Mouse (Mus musculus): ENCODE measurements around the gene Igfbp2. TPM values are rescaled to one million over a fixed set of nuclear protein-coding genes. Genes with fewer than 3 reads are reported as not detected.

Gene Igfbp2
- polyA plus RNA-seq (2012; rRNA removed) = 2.8 and 7.0 TPM in 2 replicates

DNA sequence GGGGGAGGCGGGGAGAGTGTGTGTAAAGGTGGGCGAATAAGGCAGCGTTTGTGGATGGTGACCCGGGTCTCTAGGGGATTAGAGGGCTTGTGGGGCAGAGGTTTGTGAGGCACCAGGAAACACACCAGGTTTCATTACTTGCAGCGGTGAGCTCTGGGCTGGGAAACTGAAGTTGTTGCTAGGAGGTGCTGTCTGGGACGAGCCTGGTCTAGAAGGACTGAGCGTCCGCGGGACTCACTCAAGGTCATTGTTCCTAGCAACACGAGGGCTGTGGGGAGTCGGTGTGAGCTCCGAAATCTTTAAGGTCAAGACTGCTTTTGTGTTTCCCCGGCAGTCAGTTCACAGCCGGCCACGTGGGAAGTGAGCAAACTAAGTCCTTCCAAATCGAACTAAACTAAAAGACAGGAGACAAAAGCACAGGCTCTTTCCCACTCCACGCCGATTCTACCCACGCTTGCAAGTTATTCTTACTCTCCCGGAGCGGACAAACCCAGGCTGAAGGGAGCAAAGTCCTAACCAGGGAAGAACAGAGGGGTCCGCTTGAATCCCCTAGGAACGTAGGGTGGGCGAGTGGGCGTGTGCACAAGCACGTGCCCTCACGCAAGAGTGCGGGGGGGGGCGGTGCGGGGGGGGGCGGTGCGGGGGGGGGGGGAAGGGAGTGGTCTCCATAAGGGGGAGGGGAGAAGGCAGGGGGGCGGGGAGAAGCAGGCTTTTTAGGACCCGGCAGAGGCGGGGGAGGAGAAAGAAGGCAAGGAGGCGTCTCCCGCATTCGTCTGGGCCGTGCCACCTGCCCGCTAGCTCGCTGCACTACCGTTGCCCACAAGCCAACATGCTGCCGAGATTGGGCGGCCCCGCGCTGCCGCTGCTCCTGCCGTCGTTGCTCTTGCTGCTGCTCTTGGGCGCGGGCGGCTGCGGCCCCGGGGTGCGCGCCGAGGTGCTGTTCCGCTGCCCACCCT lies at the start of gene Igfbp2:
Gene Igfbp2, plus strand, starts transcription at position 753 of the 956 bp plus-strand sequence.
- WGBS = 5% methylated on average over 51 of the region's 58 CpGs
- no peak for DNase-seq (ENCODE audit: low read depth, low spot score)

DNA sequence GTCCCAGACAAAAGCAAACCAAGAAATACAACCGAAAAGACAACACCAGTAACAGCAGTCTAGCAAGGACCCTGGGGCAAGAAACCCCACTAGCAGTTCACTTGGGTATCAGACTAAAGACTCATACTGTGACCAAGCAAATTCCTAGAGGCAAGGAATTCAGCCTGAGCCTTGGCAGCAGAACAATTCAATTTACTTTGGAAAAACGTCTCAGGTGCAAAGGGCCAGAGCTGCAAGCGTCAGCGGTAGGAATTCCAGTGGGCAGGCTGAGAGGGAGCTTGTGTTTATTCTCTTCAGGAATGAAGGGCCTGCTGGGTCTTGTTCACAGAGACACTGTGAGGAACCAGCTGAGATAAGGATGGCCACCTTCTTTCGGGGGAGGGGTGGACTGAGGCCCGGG lies 45.5 kb upstream of the Igfbp2 start:
- DNase-seq (ENCODE audit: low read depth, low spot score) = no peak
- 27% methylated on average over 6 of the region's 6 CpGs for WGBS

DNA sequence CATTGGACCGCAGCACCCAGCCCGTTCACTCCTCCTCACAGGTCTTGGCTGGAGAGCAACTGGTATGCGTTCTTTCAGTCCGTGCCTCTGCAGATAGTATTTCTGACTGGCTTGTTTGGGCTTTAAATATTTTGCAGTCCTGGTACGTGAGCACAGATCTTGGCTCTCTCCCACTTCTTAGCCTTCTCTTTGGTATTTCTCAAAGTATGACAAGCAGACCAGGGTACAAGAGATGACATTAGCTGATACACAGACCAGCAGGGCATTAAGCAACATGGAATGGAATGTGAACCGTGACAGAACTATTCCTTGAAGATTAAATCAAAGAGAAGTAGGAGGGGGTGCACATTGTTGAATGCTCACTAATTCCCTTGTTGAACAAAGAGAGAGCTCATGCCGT lies 43.6 kb upstream of the Igfbp2 start:
- 45% methylated on average over 7 of the region's 7 CpGs for WGBS
- no peak for DNase-seq (ENCODE audit: low read depth, low spot score)

DNA sequence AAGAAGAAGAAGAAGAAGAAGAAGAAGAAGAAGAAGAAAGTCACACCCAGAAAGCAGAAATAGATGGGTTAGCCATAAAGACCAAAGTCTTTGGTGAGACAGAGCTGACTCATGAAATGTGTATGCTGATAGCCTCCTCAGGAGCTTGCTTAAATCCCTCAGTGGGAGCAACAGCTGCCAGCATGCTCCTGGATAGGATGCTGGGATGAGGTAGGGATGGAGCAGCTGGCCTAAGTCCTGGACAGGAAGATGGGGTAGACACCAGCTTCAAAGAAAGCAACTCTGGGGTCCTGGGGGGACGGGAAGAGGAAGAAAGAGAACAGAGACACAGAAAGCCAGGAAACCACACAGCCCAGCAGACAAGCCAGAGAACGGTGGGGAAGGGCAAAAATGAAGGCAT lies 41.0 kb upstream of the Igfbp2 start:
- 46% methylated on average over 2 of the region's 2 CpGs for WGBS
- DNase-seq (ENCODE audit: low read depth, low spot score) = no peak

DNA sequence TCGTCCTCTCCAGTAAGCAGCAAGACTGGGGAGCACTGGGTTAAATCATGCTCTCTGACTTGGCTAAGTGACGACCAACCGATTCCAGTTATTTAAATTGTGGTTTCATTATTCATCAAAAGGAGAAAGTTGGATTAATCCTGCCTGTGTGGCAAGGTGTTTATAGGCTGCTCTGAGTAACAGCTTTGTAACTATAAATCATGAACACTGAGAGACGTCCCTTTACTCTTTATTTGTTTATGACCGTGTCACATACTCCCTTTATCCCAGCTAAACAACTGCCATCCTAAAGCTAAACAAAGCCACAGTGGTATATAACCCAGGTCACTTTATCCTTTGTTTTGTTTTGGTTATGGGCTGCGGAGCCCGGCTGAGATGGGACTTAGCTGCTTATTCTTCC lies 40.3 kb upstream of the Igfbp2 start:
- WGBS = 16% methylated on average over 7 of the region's 7 CpGs
- DNase-seq (ENCODE audit: low read depth, low spot score) = no peak

DNA sequence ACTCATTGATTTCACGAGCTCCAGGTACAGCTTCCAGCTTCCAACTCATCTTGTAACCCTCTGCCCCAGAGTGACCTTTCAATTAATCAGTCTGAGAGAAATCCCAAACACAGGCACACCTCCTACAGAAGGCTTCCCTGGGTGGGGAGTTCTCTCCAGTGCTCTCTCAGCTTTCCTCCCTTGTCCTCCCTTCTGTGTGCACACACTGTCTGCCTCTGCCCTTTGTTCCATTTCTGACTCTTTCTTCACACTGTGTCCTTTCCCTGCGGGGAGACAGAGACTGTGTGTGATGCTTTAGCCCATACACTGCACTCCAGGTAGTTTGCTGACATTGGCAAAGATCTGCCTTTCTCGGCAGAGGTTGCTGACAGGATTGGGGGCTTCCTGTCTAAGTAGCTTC lies 33.6 kb upstream of the Igfbp2 start:
- no peak for DNase-seq (ENCODE audit: low read depth, low spot score)
- 29% methylated on average over 3 of the region's 3 CpGs for WGBS

DNA sequence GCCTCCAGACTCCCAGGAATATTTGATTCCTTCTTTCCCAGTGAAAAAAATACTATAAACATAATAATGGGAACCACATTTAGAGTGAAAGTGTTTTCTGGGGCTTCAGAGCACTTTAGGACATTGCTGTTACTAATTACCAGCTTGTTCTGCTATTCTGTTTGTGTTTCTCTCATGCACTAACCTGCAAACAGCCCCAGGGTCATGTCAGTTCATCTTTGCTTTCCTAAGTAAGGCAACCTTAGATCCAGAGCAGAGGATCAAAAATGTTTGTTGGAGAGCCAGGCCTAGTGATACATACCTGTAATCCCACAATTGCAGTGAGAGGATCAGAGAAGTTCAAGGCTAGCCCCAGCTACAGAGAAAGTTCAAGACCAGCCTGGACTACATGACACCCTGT lies 32.6 kb upstream of the Igfbp2 start:
- DNase-seq (ENCODE audit: low read depth, low spot score) = no peak

DNA sequence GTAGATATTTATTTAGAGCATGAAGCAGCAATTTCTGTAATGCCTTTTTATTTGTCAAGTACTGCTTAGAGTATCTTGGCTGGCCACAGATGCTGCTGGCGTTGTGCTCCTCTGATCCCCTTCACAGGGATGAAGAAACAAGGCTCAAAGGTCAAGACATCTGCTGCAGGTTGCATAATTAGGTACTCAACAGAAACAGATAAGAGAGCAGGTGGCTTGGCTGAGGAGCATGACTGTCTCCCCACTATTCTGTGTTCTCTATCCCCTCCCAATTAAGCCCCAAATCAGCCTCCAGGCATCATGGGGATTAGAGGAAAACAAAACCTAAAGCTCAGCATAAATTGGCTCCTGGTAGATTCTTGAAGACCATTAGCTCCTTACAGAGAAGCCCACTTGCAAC lies 32.0 kb upstream of the Igfbp2 start:
- DNase-seq (ENCODE audit: low read depth, low spot score) = no peak
- 26% methylated on average over 1 of the region's 1 CpGs for WGBS

DNA sequence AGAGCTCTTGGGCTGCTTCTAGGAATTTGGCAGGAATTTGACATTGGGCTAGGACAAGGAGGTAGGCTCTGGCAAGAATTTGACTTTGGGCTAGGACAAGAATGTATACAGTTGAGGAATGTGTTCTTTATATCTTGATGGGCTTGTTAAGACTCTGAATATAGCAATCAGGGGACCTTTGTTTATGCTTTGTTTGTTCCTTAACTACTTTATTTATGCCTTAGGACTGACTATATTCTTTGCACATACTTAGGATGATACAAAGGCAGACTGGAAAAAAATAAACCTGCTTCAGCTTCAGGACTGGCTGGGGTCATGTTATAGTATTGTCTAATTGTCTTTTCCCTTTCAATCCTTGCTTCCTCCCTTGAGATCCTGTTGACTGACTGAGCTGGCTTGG lies 31.1 kb upstream of the Igfbp2 start:
- DNase-seq (ENCODE audit: low read depth, low spot score) = no peak

DNA sequence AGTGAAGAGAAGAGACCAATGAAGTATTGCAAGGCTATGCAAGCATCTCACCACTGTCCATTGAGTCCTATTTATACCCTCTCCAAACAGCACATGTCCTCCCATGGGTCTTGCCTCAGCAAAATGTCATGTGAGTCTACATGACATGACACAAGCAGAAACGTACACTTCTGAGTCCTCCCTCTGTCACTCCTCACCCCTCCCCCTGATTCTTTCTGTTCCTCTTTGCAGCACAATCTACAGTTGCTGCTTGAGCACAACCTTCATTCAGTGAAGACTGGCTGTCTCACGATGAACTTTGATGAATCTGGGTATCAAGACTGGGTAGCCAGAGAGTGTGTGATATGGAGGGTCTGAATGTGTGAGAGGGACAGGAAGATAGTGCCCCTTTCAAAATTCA lies 28.2 kb upstream of the Igfbp2 start:
- DNase-seq (ENCODE audit: low read depth, low spot score) = no peak
- WGBS = 75% methylated on average over 2 of the region's 2 CpGs

DNA sequence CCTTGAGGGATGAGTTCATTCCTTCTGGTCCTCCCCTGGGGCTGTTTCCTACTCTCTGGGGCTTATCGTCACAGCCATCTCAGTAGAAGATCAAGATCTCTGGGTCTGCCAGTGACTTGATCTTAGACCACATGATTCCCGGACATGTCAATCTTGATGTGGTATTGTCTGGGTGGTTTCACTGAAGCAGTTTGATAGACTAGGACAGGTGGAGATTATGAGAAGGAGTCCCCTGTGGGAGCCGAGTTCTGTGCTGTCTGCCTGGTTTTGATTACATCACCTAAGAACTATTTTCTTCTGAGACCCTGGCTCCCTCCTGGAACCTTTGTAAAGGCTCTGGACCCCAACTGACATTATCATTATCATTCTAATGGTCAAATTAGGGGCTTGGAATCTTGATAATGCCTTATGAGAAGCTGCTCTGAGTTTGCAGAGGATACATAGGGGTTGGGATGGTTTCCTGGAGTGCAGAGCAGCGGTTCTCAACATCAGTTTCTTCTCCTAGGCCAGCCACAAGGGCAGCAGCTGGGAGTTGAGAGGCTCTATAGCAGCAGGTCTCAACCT lies 27.1 kb upstream of the Igfbp2 start:
- WGBS = 76% methylated on average over 4 of the region's 4 CpGs
- DNase-seq (ENCODE audit: low read depth, low spot score) = no peak

DNA sequence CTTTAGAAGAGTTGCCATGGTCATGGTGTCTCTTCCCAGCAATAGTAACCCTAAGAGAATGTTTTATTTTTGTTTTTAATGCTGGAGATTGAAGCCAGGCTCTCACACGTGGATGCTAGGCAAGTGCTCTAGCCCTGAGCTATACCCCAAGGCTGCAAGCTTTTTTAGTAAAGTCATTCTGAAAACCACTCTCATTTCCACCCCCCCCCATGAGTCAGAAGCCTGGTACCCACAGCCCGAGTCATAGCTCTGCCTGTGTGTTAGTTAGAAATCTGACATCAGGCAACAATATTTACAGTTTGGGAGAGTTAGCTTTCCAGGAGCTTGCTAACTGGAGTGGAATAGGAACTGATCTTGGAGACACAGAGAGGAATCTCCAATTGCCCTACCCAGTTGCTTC lies 25.9 kb upstream of the Igfbp2 start:
- DNase-seq (ENCODE audit: low read depth, low spot score) = no peak
- 68% methylated on average over 2 of the region's 2 CpGs for WGBS

DNA sequence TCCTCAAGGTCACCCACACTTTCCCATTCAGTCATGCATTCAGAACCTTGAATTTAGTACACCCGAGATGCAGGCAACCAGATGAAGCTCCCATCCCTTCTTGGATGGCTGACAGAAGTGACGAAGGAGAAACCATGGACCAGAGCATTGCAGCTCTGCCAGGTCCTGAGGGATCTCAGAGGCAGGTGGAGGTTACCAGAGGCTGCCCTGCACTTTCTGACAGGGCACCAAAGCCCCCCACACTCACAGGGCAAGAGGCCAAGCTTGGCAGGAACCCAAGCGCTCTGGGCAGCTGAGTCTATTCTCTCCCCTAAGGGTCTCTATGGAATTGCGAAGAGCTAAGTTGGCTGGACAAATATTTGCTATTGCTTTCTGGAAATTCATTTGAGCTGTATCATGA lies 20.3 kb upstream of the Igfbp2 start:
- 75% methylated on average over 4 of the region's 4 CpGs for WGBS
- no peak for DNase-seq (ENCODE audit: low read depth, low spot score)

DNA sequence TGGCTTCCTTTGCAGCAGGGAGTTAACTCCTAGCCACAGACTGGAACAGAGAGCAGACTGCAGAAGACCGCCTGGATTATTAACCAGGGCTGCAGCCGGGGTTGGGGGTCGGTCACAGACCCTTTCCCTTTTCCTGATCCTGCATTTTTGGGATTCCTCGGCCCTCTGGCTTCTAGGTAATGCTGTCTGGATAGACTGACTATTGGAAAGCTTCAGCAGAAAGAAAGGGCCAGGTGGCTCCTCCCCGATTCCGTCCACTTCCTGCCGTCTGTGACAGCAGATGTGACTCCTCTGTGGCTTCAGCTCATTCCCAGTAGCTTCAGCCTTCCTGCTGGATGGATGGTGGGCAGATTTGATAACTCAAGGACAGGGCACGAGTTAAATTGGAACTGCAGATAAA lies 19.3 kb upstream of the Igfbp2 start:
- 49% methylated on average over 8 of the region's 8 CpGs for WGBS
- DNase-seq (ENCODE audit: low read depth, low spot score) = no peak

DNA sequence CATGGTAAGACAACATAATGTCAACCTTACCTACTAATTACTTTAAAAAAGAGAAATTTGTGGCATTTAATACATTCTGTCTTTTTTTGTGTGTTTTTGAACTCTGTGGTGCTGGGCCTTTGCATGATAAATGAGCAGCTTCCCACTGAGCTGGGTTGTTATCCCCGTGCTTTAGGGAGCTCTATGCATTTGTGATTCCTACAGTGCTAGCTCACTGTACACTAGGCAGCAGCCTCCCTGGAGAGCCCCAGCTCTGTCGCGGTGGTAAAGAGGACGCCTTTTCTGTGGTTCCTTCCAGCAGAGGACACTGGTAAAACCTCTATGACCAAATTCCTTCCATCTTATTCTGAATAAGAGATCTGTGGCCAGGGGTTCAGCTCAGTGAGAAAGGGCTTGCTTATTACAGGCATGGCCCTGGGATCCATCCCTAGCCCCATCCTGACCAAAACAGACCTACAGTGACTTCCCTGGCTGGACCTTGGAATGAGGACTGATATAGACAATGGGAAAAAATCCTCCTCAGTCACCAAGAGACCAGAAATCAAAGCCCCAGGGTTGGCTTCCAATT lies 18.7 kb upstream of the Igfbp2 start:
- WGBS = 57% methylated on average over 4 of the region's 4 CpGs
- no peak for DNase-seq (ENCODE audit: low read depth, low spot score)

DNA sequence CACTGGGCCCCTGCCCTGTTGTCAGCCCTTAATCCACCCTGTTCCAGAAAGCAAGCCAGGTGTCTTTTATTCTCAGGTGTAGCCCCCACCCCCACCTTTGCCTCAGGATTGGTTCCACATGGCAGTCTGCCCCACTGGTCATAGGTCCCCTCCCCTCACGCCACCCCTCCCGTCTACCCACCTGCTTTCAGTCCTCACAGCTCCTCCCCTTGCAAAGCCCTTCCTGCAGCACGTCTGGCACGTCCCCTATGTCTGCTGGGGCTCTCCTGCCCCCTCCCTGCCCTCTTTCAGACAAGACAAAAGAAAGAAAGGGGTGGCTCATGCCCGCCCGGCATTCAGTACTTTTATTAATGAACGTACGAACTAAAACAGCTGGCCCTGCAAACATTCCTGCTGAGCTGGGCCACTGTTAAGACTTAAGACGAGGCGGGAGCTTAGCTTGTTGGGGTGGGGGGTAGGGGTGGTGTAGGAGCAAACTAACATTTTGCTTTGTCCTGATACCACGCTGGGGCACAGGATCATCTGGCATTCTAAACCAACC lies 18.2 kb upstream of the Igfbp2 start:
- WGBS = 40% methylated on average over 11 of the region's 11 CpGs

DNA sequence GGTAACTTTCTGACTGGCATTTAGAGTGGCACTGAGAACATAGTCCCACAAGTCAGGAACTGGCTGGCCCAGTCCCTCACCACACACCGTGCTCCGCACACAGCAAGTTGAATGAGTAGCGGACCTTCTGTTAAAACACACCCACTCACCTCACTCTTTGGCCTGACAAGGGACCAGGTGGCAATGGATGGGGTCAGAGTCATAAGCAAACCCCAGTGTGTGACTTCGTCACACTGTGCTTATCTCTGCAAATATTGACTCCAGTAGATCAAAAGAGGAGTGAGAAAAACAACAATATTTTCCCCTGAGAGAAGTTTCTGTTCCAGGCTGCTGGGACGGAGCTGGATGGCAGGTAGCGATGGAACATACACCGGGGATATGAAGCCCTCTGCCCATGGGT lies 15.0 kb upstream of the Igfbp2 start:
- DNase-seq (ENCODE audit: low read depth, low spot score) = no peak
- 76% methylated on average over 7 of the region's 7 CpGs for WGBS

More for the DNA sequence above, 18.2 kb upstream of the Igfbp2 start:
- no peak for DNase-seq (ENCODE audit: low read depth, low spot score)

DNA sequence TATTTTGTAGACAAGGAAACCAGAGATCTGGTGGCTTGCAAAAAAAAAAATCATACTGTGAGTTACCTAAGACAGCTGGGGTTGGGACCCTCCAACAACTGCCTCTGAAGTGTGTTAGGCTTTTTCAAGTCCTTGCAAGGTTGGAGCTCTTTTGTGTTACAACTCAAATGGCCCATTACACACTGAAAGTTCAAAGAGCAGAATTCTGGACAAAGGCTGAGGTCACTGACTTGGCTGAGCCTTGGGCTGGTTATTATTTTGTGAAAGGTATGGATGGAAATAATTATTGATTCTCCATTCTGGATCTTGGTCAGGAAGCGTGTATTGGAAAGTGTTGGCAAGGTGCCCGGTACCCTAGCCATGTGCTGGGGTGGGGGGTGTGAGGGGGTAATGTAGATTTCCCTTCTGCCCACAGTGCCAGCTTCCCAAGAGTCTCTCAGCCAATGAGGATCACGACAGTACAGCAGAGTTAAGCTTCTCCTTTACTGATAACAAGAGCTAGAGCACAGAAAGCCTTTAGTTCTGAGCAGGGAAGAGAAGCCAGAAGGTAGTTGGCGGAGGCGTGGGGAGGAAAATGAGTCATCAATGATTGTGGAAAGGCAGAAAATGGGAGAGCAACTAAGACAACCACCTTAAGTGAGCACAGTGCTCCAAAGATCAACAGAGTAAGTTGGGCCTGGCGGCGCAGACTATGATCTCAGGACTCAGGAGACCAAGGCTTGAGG lies 14.2 kb upstream of the Igfbp2 start:
- 87% methylated on average over 7 of the region's 7 CpGs for WGBS
- no peak for DNase-seq (ENCODE audit: low read depth, low spot score)

DNA sequence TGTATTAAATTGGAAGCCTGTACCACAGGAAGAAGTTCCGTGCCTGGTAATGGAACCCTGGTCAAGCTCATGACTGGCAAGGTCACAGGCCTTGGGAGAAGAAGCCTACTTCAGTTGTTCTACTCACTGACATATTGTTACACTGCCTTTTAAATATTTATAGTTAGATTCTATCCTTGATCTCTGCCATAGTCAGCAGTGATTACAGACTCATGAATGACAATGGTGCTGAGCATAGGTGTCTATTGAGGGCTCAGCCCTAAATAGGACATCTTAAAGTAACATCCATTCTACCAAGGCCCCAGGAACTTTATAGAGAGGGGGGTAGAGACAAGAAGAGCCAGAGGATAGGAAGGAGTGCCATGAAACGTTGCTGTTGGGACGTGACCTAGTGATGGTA lies 13.2 kb upstream of the Igfbp2 start:
- WGBS = 92% methylated on average over 3 of the region's 3 CpGs
- DNase-seq (ENCODE audit: low read depth, low spot score) = no peak

DNA sequence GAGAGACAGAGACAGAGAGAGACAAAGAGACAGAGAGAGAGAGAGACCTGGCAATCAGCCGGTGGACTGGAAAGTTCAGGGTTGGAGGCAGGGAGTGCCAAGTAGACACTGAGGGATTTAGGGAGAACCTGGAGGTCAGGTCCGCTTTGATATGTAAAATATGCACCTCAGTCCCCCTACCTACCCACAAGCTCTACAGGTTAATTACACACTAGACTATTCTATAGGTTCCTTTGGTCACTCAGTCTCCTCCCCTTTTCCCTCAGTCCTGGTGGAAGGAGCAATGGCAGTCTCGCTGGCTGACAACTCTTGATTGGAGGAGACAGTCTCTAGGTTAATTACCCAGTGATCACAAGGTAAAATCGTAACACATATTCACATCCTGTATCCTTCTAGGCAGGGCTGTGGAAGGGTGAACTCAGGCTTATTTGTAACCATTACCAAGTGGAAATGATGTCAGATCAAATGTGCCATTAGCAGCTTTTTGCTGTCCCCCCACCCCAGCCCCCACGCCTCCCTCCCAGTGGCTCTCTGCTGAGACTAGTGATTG lies 11.1 kb upstream of the Igfbp2 start:
- no peak for DNase-seq (ENCODE audit: low read depth, low spot score)
- WGBS = 48% methylated on average over 5 of the region's 5 CpGs
